Mouse (Mus musculus) left cerebral cortex, postnatal 14 days (tissue): ENCODE data around the gene Pik3r2. TPM values are rescaled to one million over a fixed set of nuclear protein-coding genes. Genes with fewer than 3 reads are reported as not detected.

Experiments used
- DNase-seq, 2 experiments: peaks; one replicate each; pipeline ENCODE4 v3.0.0; 2021 to 2022; ENCODE audit warnings: low spot score in 2 of 2, mixed read lengths in 1 of 2
- intact Hi-C: fragments of 180-260 bp; cut with DNase I; formaldehyde crosslinking; loops from one replicate; pipeline ENCODE4 v1.15.1; 2025
- total RNA-seq, 2 experiments: library from RNA; stranded (reverse); gene quantifications; 2 replicates each; pipeline ENCODE4 v1.2.3; 2021

Gene Pik3r2
- total RNA-seq, 2 experiments from 2014 or later, result 162 to 174 TPM

GRCm38 (mm10) chr8:70748246-70749096 is 28.0 kb downstream of the Pik3r2 start:
- DNase-seq, result peak in 1 of 2 experiments; percentile 7
- intact Hi-C loops, result no loop called here

- intact Hi-C loops, result no loop called here
- DNase-seq, result no peak
These were observed 29.2 kb downstream of the Pik3r2 start for GRCm38 (mm10) chr8:70747211-70747890.

- no peak for DNase-seq
- intact Hi-C loops, result no loop called here
These were observed 29.8 kb downstream of the Pik3r2 start for GRCm38 (mm10) chr8:70746676-70747075.

GRCm38 (mm10) chr8:70745691-70746220 is 30.8 kb downstream of the Pik3r2 start:
- DNase-seq, result no peak
- intact Hi-C loops, result no loop called here

- no peak for DNase-seq
- intact Hi-C loops, result no loop called here
These were observed 31.7 kb downstream of the Pik3r2 start for GRCm38 (mm10) chr8:70744806-70745205.

GRCm38 (mm10) chr8:70743656-70744590 is 32.6 kb downstream of the Pik3r2 start:
- intact Hi-C loops, result no loop called here
- DNase-seq, result peak in 1 of 2 experiments; percentile 72

- intact Hi-C loops, result no loop called here
- no peak for DNase-seq
These were observed 33.4 kb downstream of the Pik3r2 start for GRCm38 (mm10) chr8:70742981-70743655.

GRCm38 (mm10) chr8:70742176-70742575 is 34.3 kb downstream of the Pik3r2 start:
- intact Hi-C loops, result no loop called here
- DNase-seq, result no peak

GRCm38 (mm10) chr8:70741661-70742060 is 34.9 kb downstream of the Pik3r2 start:
- DNase-seq, result no peak
- intact Hi-C loops, result no loop called here

GRCm38 (mm10) chr8:70738211-70738610 is 38.3 kb downstream of the Pik3r2 start:
- intact Hi-C loops, result no loop called here
- DNase-seq, result no peak

GRCm38 (mm10) chr8:70737705-70738104 is 38.8 kb downstream of the Pik3r2 start:
- intact Hi-C loops, result no loop called here
- DNase-seq, result no peak

- intact Hi-C loops, result no loop called here
These were observed 45.6 kb downstream of the Pik3r2 start for GRCm38 (mm10) chr8:70730956-70731355.

GRCm38 (mm10) chr8:70729808-70730475 is 46.6 kb downstream of the Pik3r2 start:
- DNase-seq, result no peak
- intact Hi-C loops, result no loop called here

More at GRCm38 (mm10) chr8:70730956-70731355, 45.6 kb downstream of the Pik3r2 start:
- DNase-seq, result no peak

- no peak for DNase-seq
- intact Hi-C loops, result no loop called here
These were observed 49.8 kb downstream of the Pik3r2 start for GRCm38 (mm10) chr8:70726721-70727120.

GRCm38 (mm10) chr8:70725792-70726447 is 50.6 kb downstream of the Pik3r2 start:
- no peak for DNase-seq
- intact Hi-C loops, result no loop called here

GRCm38 (mm10) chr8:70724216-70724615 is 52.3 kb downstream of the Pik3r2 start:
- intact Hi-C loops, result no loop called here
- DNase-seq, result no peak

- intact Hi-C loops, result no loop called here
- no peak for DNase-seq
These were observed 52.9 kb downstream of the Pik3r2 start, which contains the start of gene Pde4c for GRCm38 (mm10) chr8:70723486-70724210. Pde4c (plus strand) TSS chr8:70723720.
